Mouse (Mus musculus) neural tube, embryonic 11.5 days (tissue): ENCODE measurements around the gene Plekhg5. TPM values are rescaled to one million over a fixed set of nuclear protein-coding genes. Genes with fewer than 3 reads are reported as not detected.

Experiments used
- polyA plus RNA-seq: library from polyadenylated mRNA; unstranded; fragments of >200 nt; fragmentation: Nextera tagmentation; extraction: Ambion mirVana; gene quantifications from 2 replicates; pipeline ENCODE4 v1.2.1, GENCODE M21; 2014

The Plekhg5 gene
- polyA plus RNA-seq, 1 experiment from 2014 or later: 7.2 TPM

Other genes starting within 250 kb of the Plekhg5 start
- 131 and 134 TPM in 2 replicates for gene Camta1, start 210.6 kb upstream of the Plekhg5 start, polyA plus RNA-seq
- gene Dnajc11, start 138.8 kb upstream of the Plekhg5 start, polyA plus RNA-seq: 80.6 and 91.3 TPM in 2 replicates
- 17.4 and 20.3 TPM in 2 replicates for gene Thap3, start 83.5 kb upstream of the Plekhg5 start, polyA plus RNA-seq
- gene Phf13, start 76.2 kb upstream of the Plekhg5 start, polyA plus RNA-seq: 27.6 and 28.8 TPM in 2 replicates
- gene Klhl21, start 63.7 kb upstream of the Plekhg5 start, polyA plus RNA-seq: 4.0 and 4.6 TPM in 2 replicates
- 17.4 and 23.8 TPM in 2 replicates for gene Zbtb48, start 44.8 kb upstream of the Plekhg5 start, polyA plus RNA-seq
- 0.38 and 0.66 TPM in 2 replicates for gene Tas1r1, start 33.9 kb upstream of the Plekhg5 start, polyA plus RNA-seq
- gene Nol9, start 33.2 kb upstream of the Plekhg5 start, polyA plus RNA-seq: 31.8 and 32.8 TPM in 2 replicates
- 0.42 and 0.62 TPM in 2 replicates for gene Tnfrsf25, start 43.4 kb downstream of the Plekhg5 start, polyA plus RNA-seq
- 0.48 and 1.1 TPM in 2 replicates for gene Espn, start 79.9 kb downstream of the Plekhg5 start, polyA plus RNA-seq
- 2.9 and 3.5 TPM in 2 replicates for gene Hes2, start 86.4 kb downstream of the Plekhg5 start, polyA plus RNA-seq
- 159 and 173 TPM in 2 replicates for gene Acot7, start 105.6 kb downstream of the Plekhg5 start, polyA plus RNA-seq
- 8.3 and 8.9 TPM in 2 replicates for gene Gpr153, start 201.7 kb downstream of the Plekhg5 start, polyA plus RNA-seq
- gene Hes3, start 219.2 kb downstream of the Plekhg5 start, polyA plus RNA-seq: 1.6 and 2.3 TPM in 2 replicates
- gene Icmt, start 224.7 kb downstream of the Plekhg5 start, polyA plus RNA-seq: 27.1 and 31.3 TPM in 2 replicates
- 2.1 and 2.2 TPM in 2 replicates for gene Rnf207, start 246.5 kb downstream of the Plekhg5 start, polyA plus RNA-seq